Mouse (Mus musculus) MN1 (cell line): ENCODE measurements around the gene Rasgrp4.
"Not testable (repeated sequence)": the region's sequence is repeated elsewhere in the genome, so short reads cannot be mapped to it uniquely, and the experiment has no call there.

Source experiments
- DNase-seq: peaks from one replicate; pipeline ENCODE4 v3.0.0-alpha.2; 2016; ENCODE audit warnings: low spot score

The Rasgrp4 gene

GRCm38 (mm10) chr7:29178106-29178505 is 43.5 kb downstream of the Rasgrp4 start:
- DNase-seq, result no peak

GRCm38 (mm10) chr7:29179323-29179722 is 44.7 kb downstream of the Rasgrp4 start:
- peak; percentile 75 for DNase-seq

- DNase-seq, result peak; percentile 97
Measured at GRCm38 (mm10) chr7:29180077-29180853, 45.6 kb downstream of the Rasgrp4 start, which contains the start of gene Psmd8. Psmd8 (minus strand) TSS chr7:29180701.

GRCm38 (mm10) chr7:29180854-29181236 is 46.2 kb downstream of the Rasgrp4 start:
- no peak for DNase-seq

- DNase-seq, result not testable (repeated sequence)
Measured at GRCm38 (mm10) chr7:29181323-29181722, 46.7 kb downstream of the Rasgrp4 start.

GRCm38 (mm10) chr7:29194230-29194629 is 59.6 kb downstream of the Rasgrp4 start:
- not testable (repeated sequence) for DNase-seq

GRCm38 (mm10) chr7:29202577-29202976 is 67.9 kb downstream of the Rasgrp4 start:
- DNase-seq, result no peak
